ENCODE assay signal across 30 mouse cellular contexts in the genomic region with DNA sequence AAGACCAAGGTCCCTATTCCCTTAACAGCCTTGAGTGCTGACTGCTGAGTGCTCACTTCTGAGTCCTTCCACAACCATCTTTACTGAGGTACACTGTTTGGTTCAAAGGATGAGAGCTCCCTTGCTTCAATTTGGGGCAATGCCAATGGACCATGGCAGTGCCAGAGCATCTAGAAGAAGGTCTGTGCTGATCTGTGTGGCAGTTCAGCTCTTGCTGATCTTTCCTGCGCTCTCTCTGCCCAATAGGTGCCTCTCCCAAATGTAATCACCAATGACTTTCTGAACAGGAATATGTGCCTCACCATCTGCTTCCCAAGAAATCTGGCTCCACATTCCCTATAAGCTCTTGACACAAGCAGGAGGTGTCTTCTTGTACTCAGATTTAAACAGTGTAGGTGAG.
A peak's percentile ranks its signal among the peaks of the same experiment; 100 is the strongest.
DNase-seq lines count a peak whose midpoint lies in the region; ATAC-seq lines count a peak whose summit lies in the region.
"Had no signal": no experiment of that assay in that cellular context is flagged by ENCODE, and none has a peak within 500 bp of the region (broad histone marks: within the 10 kb centered on the region; RNA-seq: fewer than 3 reads in every experiment).

No protein-coding gene starts in this region.

- peak; percentile 35 for DNase-seq in heart, adult 11 months
- DNase-seq in heart, postnatal 4 days, result no peak
- DNase-seq in cerebellum, adult 11-12 months, result peak; percentile 72
- DNase-seq in cerebellum, adult 9-11 months, result peak; percentile 75
- DNase-seq in lung, postnatal 36 days, result no peak
- DNase-seq: adrenal gland, postnatal 10 days; gastrocnemius, postnatal 10 days; kidney, adult 18-20 months; kidney, postnatal 25 days; liver, postnatal 0 days; right cerebral cortex, postnatal 4 days; thymus, adult 18-20 months; thymus, postnatal 25 days had no signal

- no peak overlapping the region for H3K9ac ChIP-seq in liver, embryonic 12.5 days
- H3K9ac ChIP-seq: heart, embryonic 12.5 days; hindbrain, embryonic 15.5 days; kidney, embryonic 15.5 days; limb, embryonic 13.5 days; liver, postnatal 0 days had no signal

- no peak overlapping the region for H3K4me3 ChIP-seq in liver, embryonic 12.5 days
- H3K4me3 ChIP-seq: erythroblast, embryonic 14.5 days; heart, embryonic 12.5 days; hindbrain, embryonic 15.5 days; kidney, embryonic 15.5 days; layer of hippocampus, adult 2 months; left cerebral cortex, adult 2 months; limb, embryonic 13.5 days had no signal

- no peak overlapping the region for H3K4me2 ChIP-seq in liver, embryonic 12.5 days
- H3K4me2 ChIP-seq: heart, embryonic 12.5 days; hindbrain, embryonic 15.5 days; kidney, embryonic 15.5 days; limb, embryonic 13.5 days; liver, embryonic 11.5 days; midbrain, embryonic 11.5 days had no signal

- WGBS in liver, embryonic 12.5 days (ENCODE audit: insufficient replicate concordance), result 57% methylated on average over 1 of the region's 1 CpGs

- ATAC-seq in liver, embryonic 12.5 days, result no peak
- ATAC-seq in megakaryocyte-erythroid progenitor cell, adult 5-6 weeks (replicated peaks; ENCODE audit: low FRiP score, low TSS enrichment, poor library complexity, severe bottlenecking), result no peak
- ATAC-seq: forebrain, embryonic 16.5 days; inflammation-experienced regulatory T-cells, adult 6 months; liver, postnatal 0 days; lung, postnatal 0 days; midbrain, embryonic 16.5 days; Patski had no signal

- H3K36me3 ChIP-seq in liver, embryonic 12.5 days, result no peaks in the 10 kb centered on the region
- H3K36me3 ChIP-seq: heart, embryonic 12.5 days; hindbrain, embryonic 15.5 days; kidney, embryonic 15.5 days; limb, embryonic 13.5 days had no signal

- H3K27ac ChIP-seq in liver, embryonic 12.5 days, result no peak overlapping the region
- H3K27ac ChIP-seq: hindbrain, embryonic 15.5 days; kidney, embryonic 15.5 days; layer of hippocampus, adult 2 months; left cerebral cortex, adult 2 months; limb, embryonic 13.5 days; stomach, postnatal 0 days had no signal

- H3K9me3 ChIP-seq in liver, embryonic 12.5 days (replicated peaks), result no peaks in the 10 kb centered on the region
- H3K9me3 ChIP-seq: heart, embryonic 12.5 days; hindbrain, embryonic 15.5 days; kidney, embryonic 15.5 days; limb, embryonic 13.5 days had no signal

- H3K27me3 ChIP-seq in liver, embryonic 12.5 days (replicated peaks), result no peaks in the 10 kb centered on the region
- H3K27me3 ChIP-seq: heart, embryonic 12.5 days; hindbrain, embryonic 15.5 days; kidney, embryonic 15.5 days; limb, embryonic 13.5 days; Patski had no signal

- no peaks in the 10 kb centered on the region for H3K4me1 ChIP-seq in liver, embryonic 12.5 days
- H3K4me1 ChIP-seq: heart, embryonic 12.5 days; hindbrain, embryonic 15.5 days; kidney, embryonic 15.5 days; limb, embryonic 13.5 days had no signal

Comparison
In these comparisons a context has a peak if more than half of its experiments do, and no peak if none do; other contexts are left out.
1. DNase-seq: peak in heart, adult 11 months (single experiment), cerebellum, adult 11-12 months (single experiment) and cerebellum, adult 9-11 months (single experiment); none in heart, postnatal 4 days (single experiment) and lung, postnatal 36 days (single experiment).